Mouse (Mus musculus): Measurements from ENCODE around the gene Oosp2.

DNA sequence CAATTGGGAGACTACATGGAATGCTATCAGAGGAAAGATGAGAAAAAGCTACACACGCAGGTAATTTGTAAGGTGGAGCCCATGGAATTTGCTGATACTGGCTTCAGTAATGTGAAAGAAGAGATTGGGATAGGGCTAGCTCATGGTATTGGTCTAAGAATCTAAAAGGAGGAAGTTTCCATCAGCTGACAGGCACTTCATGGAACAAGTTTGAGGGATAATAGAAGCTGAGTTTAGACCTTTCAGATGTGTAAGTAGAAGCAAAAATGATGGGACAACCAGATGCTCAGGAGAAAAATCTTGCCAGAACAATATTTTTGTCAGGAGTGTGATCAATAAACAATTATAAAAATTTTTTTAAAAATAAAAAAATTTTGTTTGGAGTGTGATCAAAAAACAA is 26.6 kb downstream of the Oosp2 start:
- TF ChIP-seq CTCF (IDR thresholded peaks at IDR 0.05; ENCODE audit: low read depth) (no peak), EP300 (IDR thresholded peaks at IDR 0.05; ENCODE audit: low read depth) (no peak)
